Mouse (Mus musculus): ENCODE measurements around the gene Cdc42ep3.

GRCm38 (mm10) chr17:79343334-79343946, 11.5 kb downstream of the Cdc42ep3 start:
- no peak for TF ChIP-seq CTCF (IDR thresholded peaks at IDR 0.05; ENCODE audit: low read depth, low read length)
- TF ChIP-seq TAL1 (conservative IDR thresholded peaks at IDR 0.05; ENCODE audit: low read depth, low read length) = no peak
- TF ChIP-seq POLR2AphosphoS5 (IDR thresholded peaks at IDR 0.05; ENCODE audit: insufficient replicate concordance, low read depth, low read length) = no peak
- TF ChIP-seq GATA1 (IDR thresholded peaks at IDR 0.05; ENCODE audit: borderline replicate concordance, low read length) = no peak

Measured in G1E (cell line).